Mouse (Mus musculus) liver, adult 2 months (tissue): ENCODE data around the gene Lmx1b. TPM values are rescaled to one million over a fixed set of nuclear protein-coding genes. Genes with fewer than 3 reads are reported as not detected.

Experiments
- DNase-seq: peaks from one replicate; pipeline ENCODE4 v3.0.0-alpha.2; 2011; ENCODE audit warnings: low read depth, low spot score; ENCODE audit errors: extremely low read depth
- H3K27ac ChIP-seq: fragments of 200-500 bp; replicated peaks from 2 replicates; pipeline ENCODE4 v1.5.1; 2012; ENCODE audit warnings: low read depth, mild to moderate bottlenecking, control low read depth, inconsistent platforms, low read length; ENCODE audit not compliant: insufficient read depth
- H3K27me3 ChIP-seq: fragments of 200-500 bp; 2 replicates; pipeline ENCODE4 v1.6.1; 2012; ENCODE audit warnings: mild to moderate bottlenecking, moderate library complexity, low read length, inconsistent platforms; ENCODE audit not compliant: control insufficient read depth, insufficient read depth
- H3K36me3 ChIP-seq: fragments of 200-500 bp; 2 replicates; pipeline ENCODE4 v1.6.1; 2012; ENCODE audit warnings: low read length, inconsistent platforms; ENCODE audit not compliant: control insufficient read depth, insufficient read depth
- H3K4me1 ChIP-seq: fragments of 200-500 bp; 2 replicates; pipeline ENCODE4 v1.6.1; 2011; ENCODE audit warnings: low read length; ENCODE audit not compliant: control insufficient read depth, insufficient read depth
- H3K4me3 ChIP-seq: fragments of 200-500 bp; 2 replicates; pipeline ENCODE4 v1.5.1; 2011; ENCODE audit warnings: low read depth, mild to moderate bottlenecking, control low read depth, low read length, moderate library complexity; ENCODE audit not compliant: insufficient read depth
- H3K79me2 ChIP-seq: fragments of 200-500 bp; 2 replicates; pipeline ENCODE4 v1.6.1; 2012; ENCODE audit warnings: inconsistent platforms, mild to moderate bottlenecking, low read length, moderate library complexity; ENCODE audit not compliant: control insufficient read depth, insufficient read depth
- H3K9ac ChIP-seq: fragments of 200-500 bp; 2 replicates; pipeline ENCODE4 v1.6.1; 2012; ENCODE audit warnings: low read depth, mild to moderate bottlenecking, control low read depth, inconsistent platforms, low read length
- CTCF ChIP-seq: fragments of 200-500 bp; IDR thresholded peaks from 2 replicates; pipeline ENCODE4 v1.5.1; 2011; ENCODE audit warnings: low read depth, low read length, control low read depth
- POLR2A ChIP-seq: fragments of 200-500 bp; IDR thresholded peaks from 2 replicates; pipeline ENCODE4 v1.6.1; 2011; ENCODE audit warnings: low read length, control low read depth; ENCODE audit not compliant: insufficient read depth; ENCODE audit errors: extremely low read depth
- WGBS: fragments of 180-500 bp; shearing (Covaris S2); methylation state at CpG from one replicate; pipeline ENCODE4 v1.1.7; 2018; 5-methylcytosine and 5-hydroxymethylcytosine counted together
- polyA plus RNA-seq: library from polyadenylated mRNA; depleted of rRNA; stranded (reverse); fragments of >200 nt; gene quantifications from 2 replicates; pipeline ENCODE4 v1.2.3, GENCODE M21; 2012
- total RNA-seq: library from RNA; depleted of rRNA; stranded (reverse); fragments of >200 nt; gene quantifications from 2 replicates; pipeline ENCODE4 v1.2.3, GENCODE M21; 2014

The Lmx1b gene
- total and polyA plus RNA-seq, 2 experiments, result not detected

- H3K36me3 ChIP-seq, result no peaks in the 10 kb centered on the region
- no peak for DNase-seq
- H3K4me1 ChIP-seq, result no peaks in the 10 kb centered on the region
- H3K27me3 ChIP-seq, result peaks cover 29% of the 10 kb centered on the region
- WGBS, result 3% methylated on average over 31 of the region's 31 CpGs
- H3K27ac ChIP-seq, result no peak overlapping the region
- TF ChIP-seq CTCF (no peak), POLR2A (no peak)
- H3K4me3 ChIP-seq, result no peak overlapping the region
- no peak overlapping the region for H3K9ac ChIP-seq
- no peaks in the 10 kb centered on the region for H3K79me2 ChIP-seq
These were observed 8.5 kb downstream of the Lmx1b start for GRCm38 (mm10) chr2:33631708-33632343.

- no peaks in the 10 kb centered on the region for H3K79me2 ChIP-seq
- no peaks in the 10 kb centered on the region for H3K36me3 ChIP-seq
- peaks cover 24% of the 10 kb centered on the region for H3K27me3 ChIP-seq
- DNase-seq, result no peak
- TF ChIP-seq CTCF, result no peak
- no peak for TF ChIP-seq POLR2A
- no peak overlapping the region for H3K9ac ChIP-seq
- no peak overlapping the region for H3K27ac ChIP-seq
- no peaks in the 10 kb centered on the region for H3K4me1 ChIP-seq
- 3% methylated on average over 40 of the region's 40 CpGs for WGBS
- H3K4me3 ChIP-seq, result no peak overlapping the region
These were observed 9.1 kb downstream of the Lmx1b start for GRCm38 (mm10) chr2:33631022-33631707.

GRCm38 (mm10) chr2:33630081-33631021 lies 10.0 kb downstream of the Lmx1b start:
- Histone ChIP-seq H3K27me3 (peaks cover 22% of the 10 kb centered on the region), H3K79me2 (no peaks in the 10 kb centered on the region), H3K4me3 (no peak overlapping the region), H3K9ac (no peak overlapping the region), H3K27ac (no peak overlapping the region), H3K4me1 (no peaks in the 10 kb centered on the region), H3K36me3 (no peaks in the 10 kb centered on the region)
- TF ChIP-seq CTCF (no peak), POLR2A (no peak)
- WGBS, result 11% methylated on average over 34 of the region's 34 CpGs
- DNase-seq, result no peak

DNA sequence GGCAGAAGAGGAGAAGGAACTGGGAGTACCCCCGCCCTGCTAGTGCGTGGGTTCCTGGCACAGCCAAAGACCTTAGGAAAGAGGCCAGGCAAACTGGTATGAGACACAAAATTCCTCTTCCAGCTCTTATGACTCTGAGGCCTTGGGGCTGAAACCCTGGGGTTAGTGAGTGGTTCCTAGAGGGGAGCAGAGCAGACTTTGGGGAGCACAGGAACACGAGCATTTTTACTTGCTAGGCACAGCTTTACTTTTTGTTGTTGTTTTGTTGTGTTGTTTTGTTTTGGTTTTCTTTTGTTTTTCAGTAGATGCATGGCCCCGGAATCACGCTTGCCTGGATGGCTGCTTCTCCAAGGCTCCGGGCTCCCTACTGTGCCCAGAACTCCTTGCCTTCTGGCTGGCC lies 10.7 kb downstream of the Lmx1b start:
- Histone ChIP-seq H3K9ac (no peak overlapping the region), H3K4me3 (no peak overlapping the region), H3K79me2 (no peaks in the 10 kb centered on the region), H3K36me3 (no peaks in the 10 kb centered on the region), H3K4me1 (no peaks in the 10 kb centered on the region), H3K27ac (no peak overlapping the region), H3K27me3 (peaks cover 22% of the 10 kb centered on the region)
- TF ChIP-seq CTCF (no peak), POLR2A (no peak)
- no peak for DNase-seq
- 41% methylated on average over 6 of the region's 6 CpGs for WGBS

DNA sequence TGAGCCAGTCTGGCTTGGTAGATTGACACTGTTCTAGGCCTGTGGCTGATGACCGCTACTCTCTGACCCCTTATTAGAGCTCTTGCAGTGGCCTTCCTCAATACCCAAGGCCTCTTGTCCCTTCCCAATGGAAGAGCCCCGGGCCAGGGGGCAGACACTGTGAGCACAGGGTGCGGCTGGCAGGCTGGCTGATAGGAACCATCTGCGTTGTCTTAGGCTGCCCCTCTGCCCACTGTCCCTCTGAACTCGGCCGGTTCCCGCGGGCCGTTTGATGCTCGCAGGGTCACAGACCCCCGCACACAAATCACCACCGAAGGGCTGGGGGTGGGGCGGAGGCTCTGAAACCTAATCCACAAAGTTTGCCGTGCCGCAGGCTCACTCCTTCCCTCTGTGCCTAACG lies 11.5 kb downstream of the Lmx1b start:
- TF ChIP-seq CTCF (no peak), POLR2A (no peak)
- H3K27ac ChIP-seq, result no peak overlapping the region
- DNase-seq, result no peak
- peaks cover 22% of the 10 kb centered on the region for H3K27me3 ChIP-seq
- H3K4me1 ChIP-seq, result no peaks in the 10 kb centered on the region
- H3K36me3 ChIP-seq, result no peaks in the 10 kb centered on the region
- H3K79me2 ChIP-seq, result no peaks in the 10 kb centered on the region
- 12% methylated on average over 16 of the region's 16 CpGs for WGBS
- H3K4me3 ChIP-seq, result no peak overlapping the region
- H3K9ac ChIP-seq, result no peak overlapping the region
